Mouse (Mus musculus): ENCODE data around the gene Dbn1. TPM values are rescaled to one million over a fixed set of nuclear protein-coding genes. Genes with fewer than 3 reads are reported as not detected.

Dbn1 gene
- 64.9 and 69.0 TPM in 2 replicates for polyA plus RNA-seq (2014; fragmentation: Nextera tagmentation; extraction: Ambion mirVana)

DNA sequence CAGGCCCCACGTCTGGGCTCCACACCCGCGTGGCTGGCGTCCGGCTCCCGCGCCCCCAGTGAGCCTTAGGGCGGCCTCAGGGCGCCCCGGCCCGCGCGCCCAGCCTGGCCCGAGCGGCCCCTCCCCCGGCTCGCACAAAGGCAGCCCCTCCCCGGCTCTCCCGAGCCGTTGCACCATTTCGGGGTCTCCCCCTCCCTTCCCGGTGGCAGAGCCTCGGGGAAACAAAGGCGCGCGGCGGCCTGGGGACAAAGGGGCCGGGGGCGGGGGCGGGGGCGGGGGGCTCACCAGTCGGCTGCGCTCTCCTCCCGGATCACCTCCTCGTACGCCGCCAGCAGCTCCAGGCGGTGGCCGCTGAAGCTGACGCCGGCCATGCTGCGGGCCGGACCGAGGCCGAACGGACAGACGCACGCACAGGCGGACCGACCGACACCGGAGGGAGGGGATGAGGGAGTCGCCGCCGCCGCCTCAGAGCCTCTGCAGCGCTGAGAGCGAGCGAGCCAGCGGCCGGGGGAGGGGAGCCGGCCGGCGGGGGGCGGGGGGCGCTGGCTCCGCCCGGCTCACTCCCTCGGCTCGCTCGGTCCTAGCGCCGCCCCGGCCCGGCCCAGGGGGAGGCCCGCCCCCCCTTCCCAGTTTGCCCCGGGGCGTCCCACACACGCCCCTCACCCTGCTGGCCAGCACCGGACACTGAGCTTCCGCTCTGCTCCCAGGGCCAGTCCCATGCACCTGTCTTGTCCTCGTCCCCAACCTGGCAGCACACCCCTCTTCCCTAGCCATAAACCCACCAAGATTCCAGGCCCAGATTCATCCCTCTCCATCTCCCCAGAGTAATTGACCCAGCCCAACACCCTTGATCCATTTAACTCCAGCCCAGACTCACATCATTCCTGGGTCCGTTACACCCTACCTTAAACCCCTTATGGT is at the start of gene Dbn1:
Gene Dbn1 (minus strand): TSS at position 534 of the 921 bp plus-strand sequence.
- H3K27ac ChIP-seq (ENCODE audit: low read depth, low read length): peak within 1 kb of the TSS; percentile 72
- H3K36me3 ChIP-seq (ENCODE audit: control insufficient read depth, insufficient read depth, low read length): no peaks in the 10 kb centered on the region

DNA sequence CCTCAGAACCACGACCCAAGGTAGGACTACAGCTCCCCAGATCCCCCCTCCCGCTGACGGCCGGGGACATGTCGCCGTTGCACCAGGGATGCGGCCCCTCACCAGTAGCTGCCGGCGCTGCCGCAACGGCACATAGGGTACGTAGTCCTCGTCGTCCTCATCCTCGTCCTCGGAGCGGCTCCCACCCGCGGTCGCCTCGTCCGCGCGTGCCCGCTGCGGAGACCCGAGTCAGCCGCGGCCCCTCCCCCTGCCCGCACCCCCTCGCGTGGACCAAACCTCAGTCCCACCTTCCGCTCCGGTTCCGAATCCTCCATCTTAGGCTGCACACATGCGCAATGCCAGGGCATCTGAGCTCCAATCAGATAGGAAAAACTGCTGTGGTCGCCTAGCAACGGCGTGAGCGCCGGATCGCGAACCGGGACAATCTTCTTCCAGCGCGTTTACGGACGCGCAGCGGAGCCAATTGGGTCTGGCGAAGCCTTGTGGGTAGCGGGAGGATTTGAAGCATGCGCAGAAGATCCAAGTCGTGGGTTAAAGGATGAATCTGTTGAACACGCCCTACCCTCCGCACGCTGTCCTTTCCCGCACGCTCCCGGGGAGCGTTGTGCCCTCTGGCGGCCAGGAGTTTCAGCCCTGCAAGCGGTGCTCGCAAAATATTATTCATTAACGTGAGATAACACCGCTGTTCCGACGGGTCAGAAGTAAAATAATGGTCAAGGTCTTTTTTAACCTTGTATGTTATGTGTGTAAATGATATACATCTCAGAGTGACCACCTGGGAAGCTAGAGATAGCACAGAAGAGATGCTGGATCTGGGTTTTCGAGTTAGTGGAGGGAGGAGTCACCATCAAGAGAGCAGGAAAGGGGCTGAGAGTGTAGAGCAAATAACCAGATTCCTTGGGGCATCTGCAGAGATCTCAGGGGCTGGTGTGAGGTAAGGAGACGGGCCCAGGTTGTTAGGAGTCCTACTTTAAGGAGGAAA is 48.6 kb upstream of the Dbn1 start, which contains the start of gene Ddx41:
Gene Ddx41 (minus strand): TSS at position 465 of the 982 bp plus-strand sequence.
- H3K9me3 ChIP-seq (ENCODE audit: control insufficient read depth, low read length): no peaks in the 10 kb centered on the region
- H3K36me3 ChIP-seq (ENCODE audit: control insufficient read depth, insufficient read depth, low read length): peaks cover 42% of the 10 kb centered on the region
- 1% methylated on average over 70 of the region's 70 CpGs for WGBS
- peak within 1 kb of the TSS; percentile 77 for H3K9ac ChIP-seq (ENCODE audit: low read depth, low read length)
- peaks cover 19% of the 10 kb centered on the region for H3K4me1 ChIP-seq (replicated peaks; ENCODE audit: control insufficient read depth, insufficient read depth, low read length)
- H3K27ac ChIP-seq (ENCODE audit: low read depth, low read length): peak within 1 kb of the TSS; percentile 41
- DNase-seq (ENCODE audit: low spot score) (peak; percentile 95), ATAC-seq (replicated peaks; ENCODE audit: low FRiP score) (peak; percentile 96)
- no peaks in the 10 kb centered on the region for H3K27me3 ChIP-seq (replicated peaks; ENCODE audit: control insufficient read depth, insufficient read depth, low read length)
- H3K4me3 ChIP-seq (ENCODE audit: low read depth, low read length): peak within 1 kb of the TSS; percentile 96
- peak within 1 kb of the TSS; percentile 82 for H3K4me2 ChIP-seq

More for the DNA sequence above, at the start of gene Dbn1:
- peak within 1 kb of the TSS; percentile 76 for H3K4me3 ChIP-seq (ENCODE audit: low read depth, low read length)
- WGBS: 1% methylated on average over 57 of the region's 83 CpGs
- peak; percentile 72 for DNase-seq (ENCODE audit: low spot score)
- H3K9me3 ChIP-seq (ENCODE audit: control insufficient read depth, low read length): no peaks in the 10 kb centered on the region
- peak within 1 kb of the TSS; percentile 82 for H3K9ac ChIP-seq (ENCODE audit: low read depth, low read length)
- peaks cover 32% of the 10 kb centered on the region for H3K4me1 ChIP-seq (replicated peaks; ENCODE audit: control insufficient read depth, insufficient read depth, low read length)
- H3K4me2 ChIP-seq: peak within 1 kb of the TSS; percentile 77
- H3K27me3 ChIP-seq (replicated peaks; ENCODE audit: control insufficient read depth, insufficient read depth, low read length): peaks cover 71% of the 10 kb centered on the region
- peak; percentile 66 for ATAC-seq (replicated peaks; ENCODE audit: low FRiP score)

DNA sequence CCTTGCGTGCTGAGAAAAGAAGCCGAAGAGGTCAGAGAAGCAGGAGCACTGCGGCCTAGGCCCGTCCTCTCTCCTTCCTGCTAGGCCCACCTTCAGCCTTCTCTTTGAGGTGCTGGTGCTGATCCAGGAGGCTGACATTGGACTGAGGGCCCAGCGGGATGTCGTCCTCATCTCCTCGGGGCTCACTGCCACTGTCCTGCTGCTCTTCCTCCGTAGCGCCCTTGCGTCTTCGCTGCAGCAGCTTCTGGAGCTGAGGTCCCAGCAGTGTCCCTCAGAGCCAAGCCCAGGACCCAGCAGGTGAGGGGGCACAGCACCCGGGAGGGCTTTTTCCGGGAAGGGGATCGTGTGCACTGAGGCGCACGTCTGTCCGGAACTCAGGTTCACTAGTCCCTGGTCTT is 47.9 kb upstream of the Dbn1 start:
- Histone ChIP-seq H3K4me1 (replicated peaks; ENCODE audit: control insufficient read depth, insufficient read depth, low read length) (peaks cover 19% of the 10 kb centered on the region), H3K9ac (ENCODE audit: low read depth, low read length) (peak overlapping the region; percentile 77), H3K4me2 (peak overlapping the region; percentile 82), H3K9me3 (ENCODE audit: control insufficient read depth, low read length) (no peaks in the 10 kb centered on the region), H3K36me3 (ENCODE audit: control insufficient read depth, insufficient read depth, low read length) (peaks cover 42% of the 10 kb centered on the region), H3K27ac (ENCODE audit: low read depth, low read length) (peak overlapping the region; percentile 41; the same call in 1 of the 2 replicates), H3K4me3 (ENCODE audit: low read depth, low read length) (peak overlapping the region; percentile 96), H3K27me3 (replicated peaks; ENCODE audit: control insufficient read depth, insufficient read depth, low read length) (no peaks in the 10 kb centered on the region)
- 0 out of 2 replicates have a peak, but pooled peaks have one; percentile 0 for ATAC-seq (replicated peaks; ENCODE audit: low FRiP score)
- no peak for DNase-seq (ENCODE audit: low spot score)
- WGBS: 17% methylated on average over 17 of the region's 17 CpGs

DNA sequence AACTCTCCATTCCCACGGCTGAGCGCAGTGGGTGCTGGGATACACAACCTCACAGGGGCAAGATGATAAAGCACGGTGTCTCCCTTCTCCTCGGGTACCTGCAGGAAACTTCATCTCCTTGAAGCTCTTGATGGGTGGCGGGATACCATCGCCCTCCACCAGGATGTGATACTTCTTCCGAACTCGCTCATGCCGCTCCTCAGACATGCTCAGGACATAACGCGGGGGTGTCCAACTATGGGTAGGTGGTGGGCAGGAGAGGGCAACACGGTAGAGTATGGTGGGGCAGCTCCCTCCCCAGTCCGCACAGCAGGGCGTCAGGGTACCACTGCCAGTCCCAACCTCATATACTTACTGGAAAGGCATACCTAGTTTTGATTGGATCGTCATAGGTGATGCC is 47.3 kb upstream of the Dbn1 start:
- H3K4me2 ChIP-seq: peak overlapping the region; percentile 82
- H3K4me1 ChIP-seq (replicated peaks; ENCODE audit: control insufficient read depth, insufficient read depth, low read length): peaks cover 15% of the 10 kb centered on the region
- peak overlapping the region; percentile 96 for H3K4me3 ChIP-seq (ENCODE audit: low read depth, low read length)
- WGBS: 92% methylated on average over 15 of the region's 15 CpGs
- H3K27me3 ChIP-seq (replicated peaks; ENCODE audit: control insufficient read depth, insufficient read depth, low read length): no peaks in the 10 kb centered on the region
- H3K36me3 ChIP-seq (ENCODE audit: control insufficient read depth, insufficient read depth, low read length): peaks cover 43% of the 10 kb centered on the region
- ATAC-seq (replicated peaks; ENCODE audit: low FRiP score): no peak
- no peak overlapping the region for H3K27ac ChIP-seq (ENCODE audit: low read depth, low read length)
- no peak for DNase-seq (ENCODE audit: low spot score)
- no peaks in the 10 kb centered on the region for H3K9me3 ChIP-seq (ENCODE audit: control insufficient read depth, low read length)
- H3K9ac ChIP-seq (ENCODE audit: low read depth, low read length): peak overlapping the region; percentile 77

DNA sequence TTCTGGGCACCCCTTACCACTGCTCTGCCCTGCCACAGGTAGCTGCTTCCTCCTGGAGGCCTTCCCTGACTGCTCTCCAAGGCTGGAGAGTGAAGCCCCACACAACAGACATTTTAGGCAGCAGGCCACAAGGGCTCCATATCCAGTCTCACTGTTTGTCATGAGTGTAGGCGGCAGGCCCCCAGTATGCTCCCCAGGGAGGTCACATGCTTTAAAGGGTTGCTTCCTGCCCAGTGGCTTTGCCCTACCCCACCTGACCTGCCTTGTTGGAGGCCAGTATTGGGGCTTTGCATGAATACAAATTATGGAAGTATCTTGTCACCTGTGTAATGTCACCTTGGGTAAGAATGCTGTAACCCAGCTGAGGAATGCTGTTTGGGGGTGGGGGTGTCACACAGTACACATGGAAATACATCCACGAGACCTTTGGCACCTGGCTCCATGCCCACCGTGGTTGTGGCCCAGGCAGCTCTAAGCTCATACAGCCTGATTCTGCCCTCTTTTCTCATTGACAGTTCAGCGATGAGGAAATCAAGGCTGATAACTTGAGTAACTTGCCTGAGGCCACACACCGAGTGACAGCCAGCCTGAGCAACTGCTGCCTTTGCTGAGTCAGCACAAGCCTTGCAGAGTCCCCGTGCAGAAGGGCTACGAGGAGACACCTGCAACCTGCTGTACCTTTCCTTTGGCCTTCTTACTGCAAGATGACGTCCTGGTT is 41.4 kb upstream of the Dbn1 start, which contains the start of gene Dok3:
Gene Dok3 (minus strand): TSS at position 99 of the 718 bp plus-strand sequence.
- no peaks in the 10 kb centered on the region for H3K9me3 ChIP-seq (ENCODE audit: control insufficient read depth, low read length)
- H3K4me3 ChIP-seq (ENCODE audit: low read depth, low read length): no peak within 1 kb of the TSS; the same call in 1 of the 2 replicates
- ATAC-seq (replicated peaks; ENCODE audit: low FRiP score) (no peak), DNase-seq (ENCODE audit: low spot score) (no peak)
- H3K4me2 ChIP-seq: peak within 1 kb of the TSS; percentile 36
- no peaks in the 10 kb centered on the region for H3K27me3 ChIP-seq (replicated peaks; ENCODE audit: control insufficient read depth, insufficient read depth, low read length)
- WGBS: 66% methylated on average over 8 of the region's 8 CpGs
- H3K4me1 ChIP-seq (replicated peaks; ENCODE audit: control insufficient read depth, insufficient read depth, low read length): peaks cover 27% of the 10 kb centered on the region
- H3K9ac ChIP-seq (ENCODE audit: low read depth, low read length): no peak within 1 kb of the TSS; the same call in 1 of the 2 replicates
- peak within 1 kb of the TSS; percentile 42; the same call in 1 of the 2 replicates for H3K27ac ChIP-seq (ENCODE audit: low read depth, low read length)
- H3K36me3 ChIP-seq (ENCODE audit: control insufficient read depth, insufficient read depth, low read length): peaks cover 37% of the 10 kb centered on the region

DNA sequence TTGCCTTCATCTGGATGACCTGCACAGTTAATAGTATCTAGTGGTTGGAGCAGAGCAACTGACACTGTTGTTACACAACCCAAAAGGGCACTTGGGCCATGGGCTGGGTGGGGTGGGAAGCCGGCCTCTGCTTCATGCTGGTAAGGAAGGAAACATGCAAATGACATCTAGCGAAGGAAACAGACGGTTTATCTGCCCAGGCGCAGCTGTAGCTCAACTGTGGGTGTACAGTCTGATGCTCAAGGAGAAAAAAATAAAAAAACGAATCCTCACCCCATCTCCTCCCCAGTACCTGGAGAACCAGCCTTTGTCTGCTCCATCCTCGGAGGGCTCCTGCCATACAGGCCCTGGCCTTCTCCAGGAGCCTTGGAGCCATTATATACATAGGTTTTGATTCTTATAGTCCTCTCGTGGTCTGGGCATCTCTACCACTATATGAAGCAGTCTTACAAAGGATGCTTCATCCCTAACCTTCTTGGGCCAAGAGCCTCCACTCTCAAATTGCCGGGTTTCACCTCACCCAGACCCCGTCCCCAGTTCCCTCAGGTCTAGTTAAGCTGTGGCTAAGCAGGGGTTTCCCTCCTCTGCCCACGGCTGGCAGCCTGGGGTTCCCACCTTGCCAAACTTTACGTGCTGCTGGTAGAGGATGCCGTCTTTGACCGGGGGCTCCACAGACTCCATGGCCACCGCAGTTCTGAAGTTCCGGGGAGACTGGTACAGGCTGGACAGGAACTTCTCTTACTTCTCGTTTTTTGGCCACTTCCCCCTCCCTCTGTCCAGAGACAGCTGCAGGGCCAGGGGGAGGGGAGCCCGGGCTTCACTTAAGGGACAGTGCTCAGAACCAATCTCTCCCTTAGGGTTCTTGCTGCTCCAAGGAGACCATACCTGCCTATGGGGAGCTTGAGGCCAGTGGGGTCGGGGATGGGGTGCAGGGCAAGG is 40.2 kb upstream of the Dbn1 start:
- Histone ChIP-seq H3K4me2 (peak overlapping the region; percentile 36), H3K9me3 (ENCODE audit: control insufficient read depth, low read length) (no peaks in the 10 kb centered on the region), H3K9ac (ENCODE audit: low read depth, low read length) (peak overlapping the region; percentile 5; the same call in 1 of the 2 replicates), H3K27me3 (replicated peaks; ENCODE audit: control insufficient read depth, insufficient read depth, low read length) (no peaks in the 10 kb centered on the region), H3K27ac (ENCODE audit: low read depth, low read length) (peak overlapping the region; percentile 64), H3K36me3 (ENCODE audit: control insufficient read depth, insufficient read depth, low read length) (peaks cover 26% of the 10 kb centered on the region; the same call in 1 of the 2 replicates), H3K4me3 (ENCODE audit: low read depth, low read length) (no peak overlapping the region; the same call in 1 of the 2 replicates), H3K4me1 (replicated peaks; ENCODE audit: control insufficient read depth, insufficient read depth, low read length) (peaks cover 30% of the 10 kb centered on the region)
- DNase-seq (ENCODE audit: low spot score) (no peak), ATAC-seq (replicated peaks; ENCODE audit: low FRiP score) (peak; percentile 63)
- 42% methylated on average over 18 of the region's 18 CpGs for WGBS

DNA sequence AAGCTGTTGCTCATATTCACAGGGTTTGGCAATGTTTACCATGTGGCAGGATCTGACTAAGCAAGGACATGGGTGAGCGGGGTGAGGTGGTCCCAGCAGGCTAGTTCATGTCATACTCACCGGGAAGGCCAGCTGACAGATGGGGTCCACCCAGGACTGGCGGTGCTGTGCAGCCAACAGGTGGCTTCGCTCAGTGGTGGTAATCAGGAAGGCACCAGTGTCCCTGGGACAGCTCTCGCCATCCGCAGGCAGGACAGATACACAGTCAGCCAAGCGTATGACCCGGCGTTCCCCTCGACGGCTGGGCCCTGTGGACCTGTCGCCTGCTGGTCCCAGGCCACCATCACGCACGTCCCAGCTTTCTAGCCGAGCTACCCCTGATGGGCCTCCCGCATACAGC is 39.3 kb upstream of the Dbn1 start:
- Histone ChIP-seq H3K4me1 (replicated peaks; ENCODE audit: control insufficient read depth, insufficient read depth, low read length) (peaks cover 30% of the 10 kb centered on the region), H3K9me3 (ENCODE audit: control insufficient read depth, low read length) (no peaks in the 10 kb centered on the region), H3K36me3 (ENCODE audit: control insufficient read depth, insufficient read depth, low read length) (peaks cover 24% of the 10 kb centered on the region; the same call in 1 of the 2 replicates), H3K27me3 (replicated peaks; ENCODE audit: control insufficient read depth, insufficient read depth, low read length) (no peaks in the 10 kb centered on the region), H3K4me2 (peak overlapping the region; percentile 7; the same call in 1 of the 2 replicates), H3K9ac (ENCODE audit: low read depth, low read length) (peak overlapping the region; percentile 5; the same call in 1 of the 2 replicates), H3K27ac (ENCODE audit: low read depth, low read length) (peak overlapping the region; percentile 64), H3K4me3 (ENCODE audit: low read depth, low read length) (no peak overlapping the region)
- 81% methylated on average over 16 of the region's 16 CpGs for WGBS
- ATAC-seq (replicated peaks; ENCODE audit: low FRiP score) (no peak), DNase-seq (ENCODE audit: low spot score) (no peak)
